Mouse (Mus musculus) C2C12 (cell line): ENCODE measurements around the gene R3hdml. TPM values are rescaled to one million over a fixed set of nuclear protein-coding genes. Genes with fewer than 3 reads are reported as not detected.

ENCODE experiments used
- H3K27me3 ChIP-seq: one replicate; pipeline ENCODE4 v1.6.1; 2011; ENCODE audit not compliant: control insufficient read depth, insufficient read depth, insufficient read length
- H3K36me3 ChIP-seq: one replicate; pipeline ENCODE4 v1.6.1; 2011; ENCODE audit not compliant: control insufficient read depth, insufficient read depth
- H3K4me3 ChIP-seq: one replicate; pipeline ENCODE4 v1.5.1; 2011; ENCODE audit warnings: mild to moderate bottlenecking, control low read depth; ENCODE audit not compliant: poor library complexity, insufficient read depth, severe bottlenecking
- H3K79me2 ChIP-seq: one replicate; pipeline ENCODE4 v1.6.1; 2011; ENCODE audit not compliant: control insufficient read depth, insufficient read depth
- H3K79me3 ChIP-seq: one replicate; pipeline ENCODE4 v1.6.1; 2011; ENCODE audit warnings: low read depth, control low read depth
- H3ac ChIP-seq: one replicate; pipeline ENCODE3; 2011; ENCODE audit warnings: low read depth; ENCODE audit not compliant: control insufficient read depth, insufficient read length
- CEBPB ChIP-seq: IDR thresholded peaks from one replicate; pipeline ENCODE4 v1.6.1; 2011; ENCODE audit warnings: low read depth, mild to moderate bottlenecking, control low read depth, moderate library complexity
- CTCF ChIP-seq: IDR thresholded peaks from one replicate; pipeline ENCODE4 v1.5.1; 2011; ENCODE audit not compliant: control insufficient read depth, insufficient read depth, insufficient read length
- FOSL1 ChIP-seq: IDR thresholded peaks from one replicate; pipeline ENCODE4 v1.8.0; 2011; ENCODE audit warnings: mild to moderate bottlenecking, low read length; ENCODE audit not compliant: poor library complexity, insufficient read depth, severe bottlenecking
- MAX ChIP-seq: IDR thresholded peaks from one replicate; pipeline ENCODE4 v1.6.1; 2011; ENCODE audit warnings: mild to moderate bottlenecking, control low read depth
- MYOD1 ChIP-seq: IDR thresholded peaks from one replicate; pipeline ENCODE4 v1.6.1; 2011; ENCODE audit warnings: low read depth; ENCODE audit not compliant: control insufficient read depth, insufficient read length
- MYOG ChIP-seq: IDR thresholded peaks from one replicate; pipeline ENCODE4 v1.6.1; 2011; ENCODE audit not compliant: control insufficient read depth, insufficient read length; ENCODE audit errors: extremely low read depth
- USF1 ChIP-seq: IDR thresholded peaks from one replicate; pipeline ENCODE4 v1.6.1; 2011; ENCODE audit warnings: low read depth, mild to moderate bottlenecking, control low read depth, moderate library complexity
- polyA plus RNA-seq: library from polyadenylated mRNA; unstranded; fragments of >200 nt; fragmentation: generic; extraction: Trizol; gene quantifications from one replicate; pipeline ENCODE4 v1.2.1, GENCODE M21; 2012; ENCODE audit warnings: missing spikeins

Gene R3hdml
- polyA plus RNA-seq, 1 experiment, result 0.32 TPM

- Histone ChIP-seq H3ac (no peak overlapping the region), H3K36me3 (no peaks in the 10 kb centered on the region), H3K4me3 (no peak overlapping the region), H3K79me2 (no peaks in the 10 kb centered on the region), H3K27me3 (peaks cover 15% of the 10 kb centered on the region), H3K79me3 (no peaks in the 10 kb centered on the region)
- no peak for TF ChIP-seq CEBPB
- no peak for TF ChIP-seq FOSL1
- no peak for TF ChIP-seq CTCF
- TF ChIP-seq MYOG, result no peak
- TF ChIP-seq USF1, result no peak
- TF ChIP-seq MYOD1, result no peak
- no peak for TF ChIP-seq MAX
Observed at GRCm38 (mm10) chr2:163525761-163526243, 33.7 kb downstream of the R3hdml start.

- peaks cover 19% of the 10 kb centered on the region for H3K27me3 ChIP-seq
- H3K79me3 ChIP-seq, result no peaks in the 10 kb centered on the region
- no peak for TF ChIP-seq CEBPB
- no peak for TF ChIP-seq MAX
- no peak for TF ChIP-seq FOSL1
- TF ChIP-seq MYOD1, result no peak
- no peak for TF ChIP-seq USF1
- no peak for TF ChIP-seq CTCF
- TF ChIP-seq MYOG, result no peak
- no peak overlapping the region for H3ac ChIP-seq
- H3K79me2 ChIP-seq, result no peaks in the 10 kb centered on the region
- no peak overlapping the region for H3K4me3 ChIP-seq
- no peaks in the 10 kb centered on the region for H3K36me3 ChIP-seq
Observed at GRCm38 (mm10) chr2:163527497-163527896, 35.4 kb downstream of the R3hdml start.

DNA sequence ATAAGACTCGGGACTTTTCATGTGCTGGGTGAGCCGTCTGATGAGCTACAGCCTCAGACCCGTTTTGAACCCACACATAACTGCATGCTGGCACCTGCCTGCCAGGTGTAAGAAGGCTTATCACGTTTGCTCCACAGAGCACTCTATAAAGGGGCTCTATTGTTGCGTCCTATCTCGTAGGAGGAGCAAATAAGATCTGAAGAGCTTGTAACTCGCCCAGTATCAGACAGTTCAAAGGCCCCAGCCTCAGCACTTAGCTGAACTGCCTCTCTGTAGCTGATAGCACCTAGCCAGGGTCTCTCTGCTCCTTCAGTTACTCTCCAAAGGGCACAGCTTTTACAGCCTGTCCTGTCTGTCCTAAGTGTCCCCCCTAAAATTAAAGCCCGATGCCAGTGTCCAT lies 38.3 kb downstream of the R3hdml start:
- H3K79me2 ChIP-seq, result no peaks in the 10 kb centered on the region
- H3K4me3 ChIP-seq, result no peak overlapping the region
- H3ac ChIP-seq, result no peak overlapping the region
- H3K27me3 ChIP-seq, result peaks cover 26% of the 10 kb centered on the region
- no peaks in the 10 kb centered on the region for H3K79me3 ChIP-seq
- TF ChIP-seq MYOG (no peak), MAX (no peak), CEBPB (no peak), FOSL1 (no peak), MYOD1 (no peak), USF1 (no peak), CTCF (no peak)
- no peaks in the 10 kb centered on the region for H3K36me3 ChIP-seq

- Histone ChIP-seq H3K79me2 (no peaks in the 10 kb centered on the region), H3K36me3 (no peaks in the 10 kb centered on the region), H3K79me3 (no peaks in the 10 kb centered on the region), H3ac (no peak overlapping the region), H3K4me3 (no peak overlapping the region), H3K27me3 (peaks cover 37% of the 10 kb centered on the region)
- TF ChIP-seq CEBPB, result no peak
- peak; percentile 71 for TF ChIP-seq CTCF
- TF ChIP-seq MYOG, result no peak
- no peak for TF ChIP-seq USF1
Observed at GRCm38 (mm10) chr2:163531917-163532316, 39.8 kb downstream of the R3hdml start.

- TF ChIP-seq CEBPB, result no peak
- no peak for TF ChIP-seq MAX
- no peak for TF ChIP-seq MYOG
- no peak for TF ChIP-seq MYOD1
- no peak for TF ChIP-seq CTCF
- no peak for TF ChIP-seq FOSL1
- TF ChIP-seq USF1, result no peak
- Histone ChIP-seq H3K36me3 (no peaks in the 10 kb centered on the region), H3K4me3 (no peak overlapping the region), H3K79me2 (no peaks in the 10 kb centered on the region), H3ac (no peak overlapping the region), H3K27me3 (peaks cover 44% of the 10 kb centered on the region), H3K79me3 (no peaks in the 10 kb centered on the region)
Observed at GRCm38 (mm10) chr2:163533226-163533625, 41.1 kb downstream of the R3hdml start.

DNA sequence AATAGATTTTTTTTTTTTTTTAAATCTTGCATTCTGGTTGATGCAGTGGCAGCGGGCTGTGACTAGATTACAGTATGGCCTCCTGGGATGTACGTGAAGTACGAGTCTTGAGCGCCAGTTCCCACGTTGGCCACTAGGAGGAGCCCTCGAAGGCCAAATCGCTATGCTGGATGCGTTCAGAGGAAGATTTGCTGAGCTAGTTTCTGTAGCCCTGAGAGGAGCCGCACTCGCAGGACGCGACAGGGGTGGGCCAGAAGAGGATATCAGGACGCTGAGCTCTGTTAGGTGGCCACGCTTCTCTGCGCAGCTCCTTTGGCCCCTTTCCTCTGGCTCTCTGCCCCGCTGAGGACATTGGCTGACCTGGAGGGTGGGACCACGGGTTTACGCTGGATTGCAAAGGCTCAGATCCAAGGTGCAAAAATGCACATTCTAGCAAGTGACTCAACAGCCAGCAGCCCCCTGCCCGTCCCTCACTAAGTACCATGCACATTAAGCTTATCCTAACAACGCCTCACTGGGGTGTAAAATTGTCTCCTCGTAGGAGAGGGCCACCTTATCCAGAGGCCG lies 42.9 kb downstream of the R3hdml start:
- Histone ChIP-seq H3K4me3 (no peak overlapping the region), H3K79me2 (no peaks in the 10 kb centered on the region), H3K79me3 (no peaks in the 10 kb centered on the region), H3K27me3 (peaks cover 47% of the 10 kb centered on the region), H3ac (no peak overlapping the region), H3K36me3 (no peaks in the 10 kb centered on the region)
- TF ChIP-seq MYOG, result no peak
- TF ChIP-seq CEBPB, result no peak
- peak; percentile 71 for TF ChIP-seq CTCF
- TF ChIP-seq MAX, result no peak
- TF ChIP-seq MYOD1, result no peak
